Mouse (Mus musculus) lung, postnatal 0 days (tissue): ENCODE results near the gene Trim39.
A peak's percentile ranks its signal among the peaks of the same experiment; 100 is the strongest.

Experiments
- CTCF ChIP-seq: IDR thresholded peaks from 2 replicates; pipeline ENCODE4 v1.5.1; 2016; ENCODE audit warnings: antibody characterized with exemption, mild to moderate bottlenecking
- EP300 ChIP-seq: IDR thresholded peaks from 2 replicates; pipeline ENCODE4 v1.6.1; 2016; ENCODE audit warnings: antibody characterized with exemption, mild to moderate bottlenecking, control low read depth

- TF ChIP-seq EP300: no peak
- peak; percentile 64 for TF ChIP-seq CTCF
Measured at GRCm38 (mm10) chr17:36226921-36227320, 45.1 kb downstream of the Trim39 start.
